8 mouse cellular contexts compared by ENCODE assay signal in the genomic region with DNA sequence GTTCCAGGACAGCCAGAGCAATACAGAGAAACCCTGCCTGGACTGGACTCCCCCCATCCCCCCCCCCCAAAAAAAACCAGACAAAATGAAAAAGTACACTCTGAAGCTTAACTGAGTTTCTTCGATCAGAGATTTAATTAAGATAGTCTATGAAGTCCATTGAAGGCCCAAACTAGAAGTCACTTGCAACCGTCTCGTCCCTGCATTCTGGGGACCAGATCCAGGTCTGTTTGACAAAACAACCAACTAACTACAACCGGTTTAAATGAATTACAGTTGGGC. TPM values are rescaled to one million over a fixed set of nuclear protein-coding genes. Genes with fewer than 3 reads are reported as not detected.
A peak's percentile ranks its signal among the peaks of the same experiment; 100 is the strongest.
DNase-seq lines count a peak whose midpoint lies in the region; ATAC-seq and TF ChIP-seq lines count a peak whose summit lies in the region.

No protein-coding gene starts in this region.

- H3K4me3 ChIP-seq in kidney, embryonic 15.5 days (replicated peaks), result peak overlapping the region; percentile 91
- H3K4me3 ChIP-seq in bone marrow macrophage, adult 2 months (ENCODE audit: insufficient read depth, low read length), result peak overlapping the region; percentile 94
- H3K4me3 ChIP-seq in hindbrain, embryonic 14.5 days (replicated peaks; ENCODE audit: low read length), result peak overlapping the region; percentile 97
- H3K4me3 ChIP-seq in midbrain, embryonic 14.5 days (replicated peaks; ENCODE audit: low read depth, low read length), result peak overlapping the region; percentile 97

- no peaks in the 10 kb centered on the region for H3K36me3 ChIP-seq in kidney, embryonic 15.5 days
- no peaks in the 10 kb centered on the region for H3K36me3 ChIP-seq in hindbrain, embryonic 14.5 days (replicated peaks; ENCODE audit: control insufficient read depth, insufficient read depth)
- no peaks in the 10 kb centered on the region for H3K36me3 ChIP-seq in midbrain, embryonic 14.5 days (ENCODE audit: control insufficient read depth, insufficient read depth, low read length)

- H3K27me3 ChIP-seq in kidney, embryonic 15.5 days, result no peaks in the 10 kb centered on the region
- H3K27me3 ChIP-seq in hindbrain, embryonic 14.5 days (ENCODE audit: control insufficient read depth, insufficient read depth, low read length), result no peaks in the 10 kb centered on the region
- no peaks in the 10 kb centered on the region for H3K27me3 ChIP-seq in midbrain, embryonic 14.5 days (ENCODE audit: control insufficient read depth, insufficient read depth, low read length)

- no peak for DNase-seq in kidney, postnatal 14 days
- no peak for DNase-seq in hindbrain, embryonic 14.5 days (ENCODE audit: low spot score)
- DNase-seq in midbrain, embryonic 14.5 days, result no peak
- no peak for DNase-seq in layer of hippocampus, adult 8-10 months (ENCODE audit: low spot score in 2 of 2)
- DNase-seq in urinary bladder, postnatal 4 days (ENCODE audit: low spot score in 2 of 2), result no peak
- no peak for DNase-seq in frontal cortex, adult 2 months (ENCODE audit: extremely low spot score in 1 of 2, low spot score in 1 of 2)

- H3K9ac ChIP-seq in kidney, embryonic 15.5 days, result peak overlapping the region; percentile 100
- peak overlapping the region; percentile 100 for H3K9ac ChIP-seq in hindbrain, embryonic 14.5 days
- H3K9ac ChIP-seq in midbrain, embryonic 14.5 days (replicated peaks; ENCODE audit: low read length), result peak overlapping the region; percentile 100

- H3K4me2 ChIP-seq in kidney, embryonic 15.5 days, result peak overlapping the region; percentile 67
- H3K4me2 ChIP-seq in hindbrain, embryonic 14.5 days (replicated peaks), result peak overlapping the region; percentile 76
- peak overlapping the region; percentile 68 for H3K4me2 ChIP-seq in midbrain, embryonic 14.5 days (ENCODE audit: low read length)

- no peaks in the 10 kb centered on the region for H3K9me3 ChIP-seq in kidney, embryonic 15.5 days (replicated peaks)
- H3K9me3 ChIP-seq in hindbrain, embryonic 14.5 days (ENCODE audit: control insufficient read depth, low read length), result no peaks in the 10 kb centered on the region
- H3K9me3 ChIP-seq in midbrain, embryonic 14.5 days (ENCODE audit: control insufficient read depth, low read length), result no peaks in the 10 kb centered on the region

- peak overlapping the region; percentile 100 for H3K27ac ChIP-seq in kidney, embryonic 15.5 days
- peak overlapping the region; percentile 99 for H3K27ac ChIP-seq in bone marrow macrophage, adult 2 months (ENCODE audit: insufficient read depth, low read depth, low read length)
- H3K27ac ChIP-seq in hindbrain, embryonic 14.5 days, result peak overlapping the region; percentile 100
- H3K27ac ChIP-seq in midbrain, embryonic 14.5 days (replicated peaks; ENCODE audit: low read depth, low read length), result peak overlapping the region; percentile 100

- peaks cover 44% of the 10 kb centered on the region for H3K4me1 ChIP-seq in kidney, embryonic 15.5 days
- H3K4me1 ChIP-seq in bone marrow macrophage, adult 2 months (ENCODE audit: control insufficient read depth, insufficient read depth, low read length), result peaks cover 19% of the 10 kb centered on the region
- H3K4me1 ChIP-seq in hindbrain, embryonic 14.5 days (replicated peaks; ENCODE audit: control insufficient read depth, insufficient read depth, low read length), result peaks cover 43% of the 10 kb centered on the region
- peaks cover 17% of the 10 kb centered on the region for H3K4me1 ChIP-seq in midbrain, embryonic 14.5 days (ENCODE audit: control insufficient read depth, insufficient read depth, low read length)

- TF ChIP-seq POLR2A in bone marrow macrophage, adult 2 months (IDR thresholded peaks at IDR 0.05; ENCODE audit: borderline replicate concordance, low read depth, low read length), result no peak

- ATAC-seq in kidney, embryonic 15.5 days (replicated peaks; ENCODE audit: low FRiP score), result no peak
- ATAC-seq in hindbrain, embryonic 14.5 days (ENCODE audit: low FRiP score), result no peak
- ATAC-seq in midbrain, embryonic 14.5 days (ENCODE audit: low FRiP score, low TSS enrichment), result no peak

- WGBS in kidney, embryonic 15.5 days, result 8% methylated on average over 4 of the region's 4 CpGs
- 13% methylated on average over 4 of the region's 4 CpGs for WGBS in hindbrain, embryonic 14.5 days
- WGBS in midbrain, embryonic 14.5 days, result 14% methylated on average over 4 of the region's 4 CpGs

- TF ChIP-seq CTCF in bone marrow macrophage, adult 2 months (IDR thresholded peaks at IDR 0.05; ENCODE audit: low read depth, low read length), result no peak

RNA-seq across cellular contexts. Expression of a gene that starts 2.2 kb away (rescaled TPM):
- polyA plus RNA-seq in kidney, embryonic 15.5 days (2015; fragmentation: Nextera tagmentation; extraction: Ambion mirVana), result 4.2 and 4.9 TPM in 2 replicates
- polyA plus RNA-seq in bone marrow macrophage, adult 2 months (2012; ENCODE audit: insufficient read depth, insufficient read length, missing spikeins), result 11.3 and 11.8 TPM in 2 replicates
- 9.8 and 11.7 TPM in 2 replicates for polyA plus RNA-seq in hindbrain, embryonic 14.5 days (2014; fragmentation: Nextera tagmentation; extraction: Ambion mirVana)
- polyA plus RNA-seq in midbrain, embryonic 14.5 days (2014; fragmentation: Nextera tagmentation; extraction: Ambion mirVana), result 10.2 and 11.6 TPM in 2 replicates
- 10 to 100 TPM; 51.9 to 67.7 (median 61.2) TPM for total RNA-seq in layer of hippocampus, adult 8-10 months (2022)
- polyA plus RNA-seq in frontal cortex, adult 2 months (2012; rRNA removed), result 37.4 and 38.6 TPM in 2 replicates

RNA-seq across cellular contexts. Expression of a gene that starts 34.4 kb away (rescaled TPM):
- polyA plus RNA-seq in kidney, embryonic 15.5 days (2015; fragmentation: Nextera tagmentation; extraction: Ambion mirVana), result 59.3 and 59.7 TPM in 2 replicates
- 11.4 and 13.6 TPM in 2 replicates for polyA plus RNA-seq in bone marrow macrophage, adult 2 months (2012; ENCODE audit: insufficient read depth, insufficient read length, missing spikeins)
- polyA plus RNA-seq in hindbrain, embryonic 14.5 days (2014; fragmentation: Nextera tagmentation; extraction: Ambion mirVana), result 54.7 and 61.6 TPM in 2 replicates
- polyA plus RNA-seq in midbrain, embryonic 14.5 days (2014; fragmentation: Nextera tagmentation; extraction: Ambion mirVana), result 62.8 and 67.6 TPM in 2 replicates
- 10 to 100 TPM; 24.8 to 38.5 (median 33.2) TPM for total RNA-seq in layer of hippocampus, adult 8-10 months (2022)
- polyA plus RNA-seq in frontal cortex, adult 2 months (2012; rRNA removed), result 26.5 and 27.3 TPM in 2 replicates

RNA-seq across cellular contexts. Expression of a gene that starts 54.2 kb away (rescaled TPM):
- 0.08 TPM in 1 of 2 replicates, not detected in the other for polyA plus RNA-seq in kidney, embryonic 15.5 days (2015; fragmentation: Nextera tagmentation; extraction: Ambion mirVana)
- polyA plus RNA-seq in bone marrow macrophage, adult 2 months (2012; ENCODE audit: insufficient read depth, insufficient read length, missing spikeins), result not detected in 2 replicates
- polyA plus RNA-seq in hindbrain, embryonic 14.5 days (2014; fragmentation: Nextera tagmentation; extraction: Ambion mirVana), result not detected in 2 replicates
- polyA plus RNA-seq in midbrain, embryonic 14.5 days (2014; fragmentation: Nextera tagmentation; extraction: Ambion mirVana), result not detected in 2 replicates
- not detected for total RNA-seq in layer of hippocampus, adult 8-10 months (2022)
- 0.04 TPM in 1 of 2 replicates, not detected in the other for polyA plus RNA-seq in frontal cortex, adult 2 months (2012; rRNA removed)
